ENCODE assay signal across 9 mouse cellular contexts in genomic region chr11:96198642-96199041, GRCm38 (mm10). TPM values are rescaled to one million over a fixed set of nuclear protein-coding genes. Genes with fewer than 3 reads are reported as not detected.
DNase-seq lines count a peak whose midpoint lies in the region; ATAC-seq and TF ChIP-seq lines count a peak whose summit lies in the region.
"Had no signal": no experiment of that assay in that cellular context is flagged by ENCODE, and none has a peak within 500 bp of the region (broad histone marks: within the 10 kb centered on the region; RNA-seq: fewer than 3 reads in every experiment).

No protein-coding gene starts in this region.

- DNase-seq in heart, adult 2 months, result no peak
- no peak for DNase-seq in heart, embryonic 10.5 days (ENCODE audit: low spot score)
- DNase-seq in midbrain, embryonic 11.5 days (ENCODE audit: low spot score, missing footprints), result peak; percentile 90
- no peak for DNase-seq in brain, embryonic 14.5 days (ENCODE audit: low read depth)
- DNase-seq in midbrain, postnatal 0 days (ENCODE audit: low spot score), result peak; percentile 64
- no peak for DNase-seq in urinary bladder, postnatal 10 days (ENCODE audit: low spot score)
- no peak for DNase-seq in right cerebral cortex, postnatal 25 days

- peaks cover 25% of the 10 kb centered on the region for H3K27me3 ChIP-seq in heart, adult 2 months (ENCODE audit: control insufficient read depth, insufficient read depth, low read length)
- H3K27me3 ChIP-seq in heart, embryonic 10.5 days (ENCODE audit: insufficient read depth, poor library complexity, severe bottlenecking), result peaks cover 100% of the 10 kb centered on the region
- H3K27me3 ChIP-seq in midbrain, embryonic 11.5 days (ENCODE audit: control insufficient read depth, insufficient read depth, low read length), result peaks cover 100% of the 10 kb centered on the region
- H3K27me3 ChIP-seq in midbrain, embryonic 16.5 days (ENCODE audit: control insufficient read depth, insufficient read depth, low read depth, low read length), result peaks cover 86% of the 10 kb centered on the region
- peaks cover 95% of the 10 kb centered on the region for H3K27me3 ChIP-seq in midbrain, postnatal 0 days (ENCODE audit: insufficient read depth, low read length)

- TF ChIP-seq POLR2A in heart, adult 2 months (IDR thresholded peaks at IDR 0.05; ENCODE audit: insufficient read depth, low read depth, low read length), result no peak
- no peak for TF ChIP-seq POLR2A in brain, embryonic 14.5 days (IDR thresholded peaks at IDR 0.05; ENCODE audit: borderline replicate concordance, extremely low read depth, insufficient read depth, insufficient read length, poor library complexity, severe bottlenecking)

- no peak overlapping the region for H3K4me2 ChIP-seq in midbrain, embryonic 11.5 days
- H3K4me2 ChIP-seq in midbrain, embryonic 16.5 days (ENCODE audit: low read length), result no peak overlapping the region
- no peak overlapping the region for H3K4me2 ChIP-seq in midbrain, postnatal 0 days (ENCODE audit: low read depth, low read length, poor library complexity, severe bottlenecking)

- 3% methylated on average over 12 of the region's 12 CpGs for WGBS in heart, adult 2 months
- WGBS in heart, embryonic 10.5 days, result under 1% methylated on average over 12 of the region's 12 CpGs
- 2% methylated on average over 12 of the region's 12 CpGs for WGBS in midbrain, embryonic 11.5 days
- WGBS in midbrain, embryonic 16.5 days, result under 1% methylated on average over 12 of the region's 12 CpGs
- 3% methylated on average over 12 of the region's 12 CpGs for WGBS in midbrain, postnatal 0 days

- H3K9ac ChIP-seq in heart, adult 2 months (ENCODE audit: low read depth, low read length), result no peak overlapping the region
- H3K9ac ChIP-seq in midbrain, embryonic 11.5 days (ENCODE audit: low read length), result no peak overlapping the region
- no peak overlapping the region for H3K9ac ChIP-seq in midbrain, embryonic 16.5 days (ENCODE audit: low read depth, low read length)
- no peak overlapping the region for H3K9ac ChIP-seq in midbrain, postnatal 0 days (replicated peaks; ENCODE audit: low read length, poor library complexity, severe bottlenecking)

- intact Hi-C loops in heart, adult 2 months (cut with DNase I), result no loop called here

- TF ChIP-seq CTCF in heart, adult 2 months (IDR thresholded peaks at IDR 0.05), result peak; percentile 56
- peak; percentile 52; the same call in 1 of the 2 replicates for TF ChIP-seq CTCF in brain, embryonic 14.5 days (IDR thresholded peaks at IDR 0.05; ENCODE audit: borderline replicate concordance, extremely low read depth, insufficient read depth, insufficient read length)
- TF ChIP-seq CTCF in midbrain, postnatal 0 days (IDR thresholded peaks at IDR 0.05), result peak; percentile 49

- H3K4me3 ChIP-seq in heart, adult 2 months, result no peak overlapping the region
- H3K4me3 ChIP-seq in heart, embryonic 10.5 days, result no peak overlapping the region
- H3K4me3 ChIP-seq in midbrain, embryonic 11.5 days (ENCODE audit: low read depth, low read length), result no peak overlapping the region
- no peak overlapping the region for H3K4me3 ChIP-seq in midbrain, embryonic 16.5 days (ENCODE audit: low read depth, low read length)
- H3K4me3 ChIP-seq in midbrain, postnatal 0 days (ENCODE audit: low read depth, low read length), result no peak overlapping the region

- H3K9me3 ChIP-seq in heart, embryonic 10.5 days, result no peaks in the 10 kb centered on the region
- H3K9me3 ChIP-seq in midbrain, embryonic 11.5 days (ENCODE audit: control insufficient read depth, low read length), result no peaks in the 10 kb centered on the region
- no peaks in the 10 kb centered on the region for H3K9me3 ChIP-seq in midbrain, embryonic 16.5 days (replicated peaks; ENCODE audit: control insufficient read depth, low read length, poor library complexity, severe bottlenecking)
- H3K9me3 ChIP-seq in midbrain, postnatal 0 days (ENCODE audit: low read length), result no peaks in the 10 kb centered on the region

- H3K79me2 ChIP-seq in heart, adult 2 months (replicated peaks; ENCODE audit: control insufficient read depth, insufficient read depth, low read length), result no peaks in the 10 kb centered on the region

- no peak for TF ChIP-seq EP300 in heart, adult 2 months (IDR thresholded peaks at IDR 0.05; ENCODE audit: insufficient read depth, low read depth, low read length)

- H3K36me3 ChIP-seq in heart, adult 2 months (ENCODE audit: control insufficient read depth, insufficient read depth, low read length), result no peaks in the 10 kb centered on the region
- no peaks in the 10 kb centered on the region for H3K36me3 ChIP-seq in heart, embryonic 10.5 days
- H3K36me3 ChIP-seq in midbrain, embryonic 11.5 days (ENCODE audit: control insufficient read depth, insufficient read depth, low read length), result no peaks in the 10 kb centered on the region
- no peaks in the 10 kb centered on the region for H3K36me3 ChIP-seq in midbrain, embryonic 16.5 days (ENCODE audit: control insufficient read depth, insufficient read depth, low read length)
- H3K36me3 ChIP-seq in midbrain, postnatal 0 days (ENCODE audit: insufficient read depth, low read length), result no peaks in the 10 kb centered on the region

- no peak for ATAC-seq in midbrain, embryonic 11.5 days (ENCODE audit: low FRiP score)
- no peak for ATAC-seq in midbrain, embryonic 16.5 days
- no peak for ATAC-seq in midbrain, postnatal 0 days (ENCODE audit: low FRiP score)

- no peak overlapping the region for H3K27ac ChIP-seq in heart, adult 2 months
- H3K27ac ChIP-seq in heart, embryonic 10.5 days, result no peak overlapping the region
- no peak overlapping the region for H3K27ac ChIP-seq in midbrain, embryonic 11.5 days (ENCODE audit: low read depth, low read length)
- no peak overlapping the region for H3K27ac ChIP-seq in midbrain, embryonic 16.5 days (ENCODE audit: low read length)
- no peak overlapping the region for H3K27ac ChIP-seq in midbrain, postnatal 0 days (ENCODE audit: low read depth, low read length)

- no peaks in the 10 kb centered on the region for H3K4me1 ChIP-seq in heart, adult 2 months (ENCODE audit: control insufficient read depth, insufficient read depth, low read length)
- peaks cover 11% of the 10 kb centered on the region for H3K4me1 ChIP-seq in heart, embryonic 10.5 days
- H3K4me1 ChIP-seq in midbrain, embryonic 11.5 days (ENCODE audit: control insufficient read depth, insufficient read depth, low read length), result no peaks in the 10 kb centered on the region
- 0 out of 2 replicates have a peak, but pooled peaks cover 3% of the 10 kb centered on the region for H3K4me1 ChIP-seq in midbrain, embryonic 16.5 days (ENCODE audit: control insufficient read depth, insufficient read depth, low read length)
- H3K4me1 ChIP-seq in midbrain, postnatal 0 days (ENCODE audit: insufficient read depth, low read length), result no peaks in the 10 kb centered on the region; the same call in 1 of the 2 replicates

RNA-seq across cellular contexts. Expression of gene Hoxb13, which starts 4.5 kb away (rescaled TPM):
- not detected for total RNA-seq in heart, adult 2 months (2021)
- polyA plus RNA-seq in heart, adult 2 months (2012; rRNA removed), result not detected in 2 replicates
- polyA plus RNA-seq in heart, embryonic 10.5 days (2016; fragmentation: Nextera tagmentation; extraction: Ambion mirVana), result not detected in 2 replicates
- polyA plus RNA-seq in midbrain, embryonic 11.5 days (2014; fragmentation: Nextera tagmentation; extraction: Ambion mirVana), result not detected in 2 replicates
- not detected in 2 replicates for polyA plus RNA-seq in midbrain, embryonic 16.5 days (2015; fragmentation: Nextera tagmentation; extraction: Ambion mirVana)
- not detected in 2 replicates for polyA plus RNA-seq in brain, embryonic 14.5 days (2012; rRNA removed)
- not detected in 2 replicates for total RNA-seq in midbrain, postnatal 0 days (2014; rRNA removed)
- polyA plus RNA-seq in midbrain, postnatal 0 days (2015; fragmentation: Nextera tagmentation; extraction: Ambion mirVana), result not detected in 2 replicates
- polyA plus RNA-seq: heart, embryonic 14.5 days had no signal

Comparison
In these comparisons a context has a peak if more than half of its experiments do, and no peak if none do; other contexts are left out.
1. DNase-seq: peak in midbrain, embryonic 11.5 days (single experiment) and midbrain, postnatal 0 days (single experiment); none in heart, adult 2 months (0 of 2), heart, embryonic 10.5 days (single experiment), brain, embryonic 14.5 days (single experiment), urinary bladder, postnatal 10 days (single experiment) and right cerebral cortex, postnatal 25 days (single experiment).
2. Peak in every context shown above with its lines, with median percentiles within 50 percentile points of each other: CTCF ChIP-seq.